Mouse (Mus musculus) cerebellum, adult 9-10 months (tissue): ENCODE data around the gene Atp5c1.
A peak's percentile ranks its signal among the peaks of the same experiment; 100 is the strongest.

Experiments used
- DNase-seq: peaks from one replicate; pipeline ENCODE4 v3.0.0; 2022

The Atp5c1 gene

DNA sequence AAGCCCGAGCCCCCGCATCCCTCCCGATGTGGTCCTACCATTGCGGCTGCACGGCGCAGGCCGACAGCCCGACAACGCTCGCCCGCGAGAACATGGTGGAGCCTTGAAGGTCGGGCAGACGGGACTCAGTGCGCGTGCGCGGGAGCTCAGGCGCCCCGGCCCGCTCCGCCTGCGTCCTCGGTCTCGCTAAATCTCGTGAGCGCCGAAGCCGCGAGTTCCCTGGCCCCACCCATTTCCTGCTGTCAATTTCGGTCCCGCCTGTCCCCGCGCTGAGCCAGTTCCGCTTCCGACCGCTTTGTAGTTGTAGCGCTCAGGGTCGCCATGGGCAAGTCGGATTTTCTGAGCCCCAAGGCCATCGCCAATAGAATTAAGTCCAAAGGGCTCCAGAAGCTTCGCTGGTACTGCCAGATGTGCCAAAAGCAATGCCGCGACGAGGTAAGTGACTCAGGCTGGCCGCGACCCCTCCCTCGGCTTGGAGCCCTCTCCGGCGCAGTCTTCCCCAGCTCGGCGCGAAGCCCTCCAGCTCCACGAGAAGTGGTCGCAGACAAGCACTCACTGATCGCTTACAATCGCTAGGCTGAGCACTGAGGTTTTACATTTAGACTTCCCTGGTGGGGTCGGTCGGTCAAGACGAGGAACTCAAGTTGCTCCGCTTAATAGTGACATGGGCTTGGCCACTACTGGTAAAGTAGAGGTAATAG, at the start of gene Atp5c1, which contains the start of gene Kin:
Gene Atp5c1 (minus strand): TSS at position 201 of the 701 bp plus-strand sequence.
Gene Kin (plus strand): TSS at position 284 of the 701 bp plus-strand sequence.
- peak; percentile 95 for DNase-seq

DNA sequence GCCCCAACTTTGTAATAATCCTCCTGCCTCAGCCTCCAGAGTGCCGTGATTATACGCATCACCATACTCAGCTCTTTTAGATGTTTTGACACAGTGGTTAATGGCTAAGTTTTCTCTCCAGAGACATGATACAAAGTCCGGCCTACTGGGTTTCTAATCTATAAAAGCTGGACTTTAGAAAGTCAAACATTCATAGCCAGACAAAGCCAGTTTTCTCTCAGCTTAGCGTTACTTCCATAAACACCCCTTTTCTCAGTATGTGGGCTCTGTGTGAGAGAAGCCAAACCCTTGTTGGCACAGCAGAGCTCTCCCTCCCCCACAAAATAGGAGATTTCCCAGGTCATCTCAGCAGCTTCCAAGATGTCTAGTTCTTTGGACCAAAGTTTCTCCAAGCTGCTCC, 48.3 kb upstream of the Atp5c1 start:
- DNase-seq: no peak

DNA sequence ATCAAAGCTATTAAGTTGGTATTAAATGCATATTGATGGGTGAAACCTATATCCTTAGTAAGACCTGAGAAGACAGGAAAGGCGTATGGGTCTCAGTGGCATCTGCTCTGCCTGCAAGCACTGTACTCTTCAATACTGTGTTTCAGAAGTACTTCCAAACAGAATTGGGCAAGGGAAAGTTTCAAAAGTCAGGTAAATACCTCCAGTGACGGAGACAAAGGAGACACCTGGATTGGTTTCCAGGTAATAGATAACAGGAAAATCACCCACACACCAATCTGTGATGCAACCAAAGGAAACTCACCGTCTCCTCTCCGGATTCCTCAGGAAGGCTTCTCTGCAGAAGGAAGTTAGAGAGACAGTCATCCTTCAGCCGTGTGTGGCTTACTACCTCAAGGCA, 47.2 kb upstream of the Atp5c1 start:
- no peak for DNase-seq

DNA sequence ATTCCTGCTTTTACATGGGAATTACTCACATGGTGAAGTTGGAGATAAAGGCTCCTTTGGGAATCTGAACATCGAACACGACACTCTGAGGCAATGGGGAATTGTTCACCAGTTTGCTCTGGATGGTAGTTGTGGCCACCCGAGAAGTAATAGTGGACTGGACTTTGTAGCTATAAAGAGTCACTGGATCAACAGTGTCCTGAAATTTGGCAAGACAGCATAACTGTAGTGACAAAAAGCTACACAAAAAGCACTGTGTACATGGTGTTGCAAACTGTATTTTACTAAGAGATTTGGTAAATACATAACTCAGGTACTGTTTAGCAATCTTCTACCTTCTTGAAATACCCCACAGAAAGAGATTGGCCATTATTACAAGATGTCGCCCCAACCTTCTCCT, 45.8 kb upstream of the Atp5c1 start:
- no peak for DNase-seq

DNA sequence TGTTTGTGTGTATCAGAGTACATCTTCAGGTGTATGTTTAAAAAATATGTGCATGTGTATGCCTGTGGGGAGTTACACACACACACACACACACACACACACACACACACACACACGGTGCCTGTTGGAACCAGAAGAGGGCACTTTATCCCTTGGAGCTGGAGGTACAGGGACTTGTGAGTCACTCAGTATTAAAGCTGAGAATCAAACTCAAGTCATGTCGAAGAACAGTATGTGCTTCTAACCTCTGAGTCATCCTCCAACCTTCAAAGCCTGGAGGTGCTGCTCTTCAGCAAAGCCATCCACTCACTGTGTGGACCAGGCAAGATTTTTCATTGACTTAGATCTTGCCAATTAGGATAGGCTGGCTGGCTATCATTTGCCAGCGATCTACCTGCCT, 41.5 kb upstream of the Atp5c1 start:
- no peak for DNase-seq

DNA sequence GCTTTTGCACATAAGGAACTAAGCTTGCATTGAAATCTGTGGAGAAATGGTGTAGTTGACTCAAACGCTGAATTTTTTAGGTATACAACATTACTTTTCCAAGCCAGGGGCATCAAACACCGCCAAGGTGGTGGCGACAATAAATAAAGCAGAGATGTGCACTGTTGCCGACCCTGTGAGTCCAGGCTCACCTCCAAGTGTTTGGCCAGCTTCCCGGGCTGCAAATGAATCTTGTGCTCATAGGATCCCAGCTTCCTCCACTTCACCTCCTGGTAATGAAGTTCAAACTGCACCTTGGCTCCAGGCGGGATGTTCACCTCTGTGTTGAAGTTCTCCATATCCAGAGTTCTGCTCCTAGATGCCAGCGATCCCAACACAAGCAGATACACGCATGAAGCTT, 39.0 kb upstream of the Atp5c1 start:
- no peak for DNase-seq

DNA sequence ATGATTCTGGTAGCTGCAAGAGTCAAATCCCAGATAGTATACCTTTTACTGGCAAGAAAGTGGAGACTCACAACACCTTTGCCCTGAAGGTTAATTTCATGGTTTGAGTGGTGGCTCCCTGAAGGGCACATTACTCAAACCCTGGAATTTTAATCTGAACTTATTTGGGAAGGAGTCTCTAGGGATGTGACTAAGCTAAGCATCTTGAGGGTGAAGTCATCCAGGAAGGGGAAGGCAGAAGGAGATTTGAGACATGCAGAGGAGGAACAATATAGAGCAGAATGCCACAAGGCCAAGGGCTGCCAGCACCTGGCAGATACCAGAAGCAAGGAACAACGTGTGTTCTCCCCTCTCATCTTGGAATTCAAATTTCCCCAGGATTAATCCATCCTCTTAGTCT, 38.4 kb upstream of the Atp5c1 start:
- no peak for DNase-seq

DNA sequence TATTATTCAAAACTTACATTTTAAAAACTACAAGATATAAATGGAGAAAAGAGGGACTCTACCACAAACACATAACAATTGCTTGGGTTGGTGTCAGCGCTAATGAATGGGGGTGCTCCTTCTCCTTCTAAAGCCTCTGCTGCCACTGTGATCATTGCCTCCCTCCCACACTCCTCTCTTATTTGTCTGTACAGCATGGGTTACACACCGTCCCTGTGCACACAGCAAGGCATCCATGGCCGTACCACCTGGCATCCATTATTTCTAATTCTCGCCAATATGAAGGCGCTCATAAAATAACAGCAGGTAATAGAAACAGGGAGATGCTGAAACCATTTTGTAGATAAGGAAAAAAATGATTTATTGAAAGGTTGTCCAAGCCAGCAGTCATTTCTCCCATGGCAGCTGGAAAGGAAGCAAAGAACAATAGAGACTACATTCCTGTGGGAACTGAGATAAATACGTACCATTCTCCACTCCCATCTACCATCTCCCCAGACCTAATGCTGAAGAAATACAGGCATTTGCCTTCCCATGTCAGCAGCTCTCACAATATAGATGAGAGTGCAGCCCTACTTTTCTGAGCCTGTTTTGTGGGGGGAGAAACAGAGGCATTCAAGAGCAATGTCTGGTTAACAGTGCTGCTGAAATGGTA, 28.4 kb upstream of the Atp5c1 start:
- DNase-seq: no peak

DNA sequence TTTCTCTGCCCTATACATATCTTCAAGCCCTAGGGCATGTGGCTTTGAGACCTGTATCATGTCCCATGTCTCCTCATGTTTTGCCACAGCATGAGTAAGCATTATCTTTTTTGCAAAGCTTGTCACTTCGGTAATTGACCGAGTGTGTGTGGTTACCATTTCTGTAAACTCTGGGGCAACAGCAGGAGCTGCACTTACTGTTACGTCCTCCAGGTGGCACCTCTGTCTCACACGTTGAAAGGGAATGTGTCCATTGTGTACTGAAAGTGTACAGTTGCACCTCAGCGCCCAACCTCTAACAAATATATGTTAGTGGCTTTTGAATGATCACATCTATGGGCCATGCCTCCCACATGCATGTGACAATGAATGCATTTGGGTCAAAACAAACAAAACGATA, 20.9 kb upstream of the Atp5c1 start:
- no peak for DNase-seq

DNA sequence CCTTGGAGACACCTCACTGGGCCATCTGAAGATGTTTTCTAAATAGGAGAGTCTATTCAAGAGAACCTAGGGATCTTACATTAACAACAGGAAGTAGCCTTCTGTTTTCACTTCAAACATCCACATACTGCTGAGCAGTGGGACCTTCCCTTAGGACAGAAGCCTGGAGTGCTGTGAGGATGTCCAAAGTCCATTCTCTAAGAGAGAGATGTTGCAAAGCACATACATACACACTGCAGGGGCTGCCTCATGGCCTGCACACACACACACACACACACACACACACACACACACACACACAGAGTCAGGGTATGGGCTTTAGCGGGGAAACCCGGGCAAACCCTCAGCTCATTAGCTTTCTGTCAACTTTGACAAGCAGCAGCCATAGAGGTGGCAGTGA, 20.2 kb upstream of the Atp5c1 start:
- DNase-seq: no peak

DNA sequence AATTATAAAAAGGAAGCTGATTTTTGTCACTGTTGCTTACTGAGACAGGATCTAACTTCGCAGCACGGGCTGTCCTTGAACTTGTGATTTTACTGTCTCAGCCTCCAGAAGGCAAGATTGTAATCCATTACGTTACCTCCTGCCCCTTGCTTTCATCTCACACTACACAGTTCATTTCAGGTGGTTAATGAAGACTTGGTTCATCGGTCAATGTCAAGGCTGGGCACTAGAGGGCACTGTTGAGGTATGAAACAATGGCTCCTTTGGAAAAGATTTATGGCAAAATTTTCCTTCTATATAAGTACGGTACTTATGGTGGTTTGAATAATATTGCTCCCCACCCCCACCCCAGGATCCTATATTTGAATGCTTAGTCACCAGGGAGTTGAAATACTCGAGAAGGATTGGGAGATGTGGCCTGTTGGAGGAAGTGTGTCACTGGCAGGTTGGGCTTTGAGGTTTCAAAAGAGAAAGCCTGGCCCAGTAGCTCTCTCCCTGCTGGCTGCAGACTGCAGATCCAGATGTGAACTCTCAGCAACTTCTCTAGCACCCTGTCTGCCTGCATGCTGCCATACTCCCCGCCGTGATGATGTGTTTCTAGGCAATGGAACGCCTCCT, 18.4 kb upstream of the Atp5c1 start:
- peak; percentile 50 for DNase-seq

DNA sequence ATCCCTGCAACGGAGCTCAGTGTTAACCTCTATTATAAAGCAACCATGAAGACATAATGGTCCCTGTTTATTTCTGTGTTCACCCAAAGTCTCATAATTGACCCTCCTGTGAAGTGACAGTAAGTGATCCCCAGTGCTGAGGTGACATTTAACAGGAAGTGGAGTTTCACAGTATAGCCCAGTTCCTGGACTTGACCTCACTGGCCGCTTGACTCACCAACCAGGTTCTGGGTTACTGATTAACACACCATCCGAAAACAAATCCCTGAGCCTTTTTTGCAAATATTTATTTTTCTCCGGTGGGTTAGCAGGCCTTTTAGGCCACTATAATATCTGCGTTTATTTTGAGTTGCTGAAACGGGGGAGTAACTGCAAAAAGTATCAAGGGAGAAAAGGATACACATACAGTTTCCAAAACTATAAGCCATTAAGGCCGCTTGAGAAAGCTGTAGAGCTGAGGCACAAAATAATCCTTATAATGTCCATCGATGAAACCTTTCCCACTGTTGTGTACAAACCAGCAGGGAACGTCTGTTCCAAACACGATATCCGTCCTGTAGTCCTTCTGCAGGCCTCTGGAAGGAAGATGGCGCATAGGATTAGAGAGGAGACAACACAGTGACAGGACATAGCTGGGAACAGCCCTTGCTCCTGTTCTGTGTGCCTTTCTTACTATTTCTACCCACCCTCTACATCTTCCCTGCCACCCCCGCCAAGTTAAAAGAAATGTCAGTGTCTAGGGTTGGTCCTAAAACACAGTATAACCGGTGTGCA, 14.2 kb upstream of the Atp5c1 start:
- no peak for DNase-seq

DNA sequence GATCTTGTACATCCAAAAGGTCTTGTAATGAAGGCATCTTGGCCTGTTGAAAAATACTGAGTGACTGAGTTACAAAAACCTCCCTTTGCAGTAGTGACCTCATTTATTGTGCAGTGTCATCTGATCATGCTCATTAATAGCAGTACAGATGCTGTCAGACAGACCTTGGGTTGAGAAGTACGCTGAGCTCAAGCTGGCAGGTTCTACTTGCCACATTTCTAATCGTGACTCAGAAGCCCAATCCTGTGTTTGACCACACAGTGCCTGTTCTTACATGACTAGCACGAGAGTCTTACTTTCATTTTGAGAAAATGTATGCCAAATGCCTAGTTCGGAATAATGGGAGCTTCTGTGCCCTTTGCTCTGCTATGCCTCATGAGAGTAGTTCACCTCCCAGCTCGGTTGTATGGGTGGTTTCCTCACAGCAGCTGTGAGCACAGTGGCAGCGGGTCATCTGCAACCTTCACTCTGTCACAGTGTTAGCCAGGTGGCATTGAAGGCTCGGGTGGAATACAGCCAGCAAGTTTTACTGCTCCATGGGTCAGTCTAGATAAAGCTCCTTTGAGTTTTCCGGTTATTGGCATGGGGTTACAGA, 7.0 kb upstream of the Atp5c1 start:
- DNase-seq: no peak

DNA sequence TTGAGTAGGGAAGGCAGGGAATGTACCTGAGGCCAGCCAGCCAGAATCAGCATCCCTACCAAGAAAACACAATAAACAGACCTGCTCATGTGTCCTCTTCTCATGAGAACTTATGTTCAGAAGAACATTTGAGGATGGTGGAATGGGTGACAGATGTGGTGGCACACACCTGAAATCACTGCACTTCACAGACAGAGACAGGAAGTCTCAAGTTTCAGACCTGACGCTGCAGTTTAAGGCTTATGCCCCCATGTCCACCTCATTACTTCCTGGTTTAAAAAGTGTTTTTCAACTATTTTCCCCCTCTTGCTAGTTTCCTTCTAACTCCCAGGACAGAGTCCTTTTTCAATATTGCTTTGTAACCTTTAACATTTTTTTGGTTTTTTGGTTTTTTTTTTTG, 2.4 kb upstream of the Atp5c1 start:
- no peak for DNase-seq

DNA sequence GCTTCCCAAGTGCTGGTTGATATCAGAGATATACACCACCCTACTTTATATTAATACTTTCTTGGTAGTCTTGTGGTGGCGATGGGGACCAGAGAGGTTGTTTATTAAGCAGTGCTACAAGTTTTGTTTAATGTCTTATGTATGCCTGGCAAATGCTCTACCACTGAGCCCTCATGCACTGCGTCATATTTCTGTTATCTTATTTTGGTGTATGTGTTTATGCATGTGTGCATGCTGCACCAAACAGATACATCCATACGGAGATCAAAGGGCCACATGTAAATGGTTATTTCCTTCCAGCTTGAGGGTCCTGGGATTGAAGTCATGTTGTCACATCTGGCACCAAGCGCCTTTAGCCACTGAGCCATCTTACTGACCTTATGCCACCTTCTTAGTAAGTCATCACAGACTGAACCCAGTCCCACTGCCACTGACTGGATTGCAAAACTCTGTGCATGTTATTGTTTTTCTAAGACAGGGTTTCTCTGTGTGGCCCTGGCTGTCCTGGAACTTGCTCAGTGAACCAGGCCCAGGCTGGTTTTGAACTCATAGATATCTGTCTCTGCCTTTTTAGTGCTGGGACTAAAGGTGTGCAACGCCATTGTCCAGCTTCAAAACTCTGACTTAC, 1.3 kb upstream of the Atp5c1 start:
- no peak for DNase-seq

DNA sequence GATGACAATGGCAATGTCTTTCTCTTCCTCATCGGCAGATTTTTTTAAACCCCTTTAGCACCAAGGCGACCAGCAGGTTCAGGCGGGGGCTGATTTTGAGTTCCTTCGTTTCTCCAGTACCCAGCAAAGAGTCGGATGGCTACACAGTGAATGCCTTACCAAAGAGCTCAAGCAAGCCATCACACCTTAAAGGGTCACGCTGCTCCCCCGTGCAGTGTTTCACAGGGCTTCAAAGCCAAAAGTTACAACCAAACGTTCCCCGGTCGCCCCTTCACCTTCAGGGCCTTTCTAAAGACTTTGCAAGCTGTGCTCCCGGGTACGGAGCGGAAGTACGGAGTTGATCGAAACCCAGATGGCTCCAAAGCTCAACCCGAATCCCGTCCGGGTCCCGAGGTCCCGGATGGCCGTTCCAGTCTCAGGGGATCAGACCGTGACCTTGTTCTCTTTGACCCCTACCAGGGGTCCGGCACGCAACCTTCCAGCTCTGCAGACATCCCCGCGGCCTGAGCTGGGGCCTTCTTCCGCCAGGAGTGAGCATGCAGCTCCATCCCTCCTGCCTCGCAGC, 483 bp downstream of the Atp5c1 start:
- DNase-seq: no peak

DNA sequence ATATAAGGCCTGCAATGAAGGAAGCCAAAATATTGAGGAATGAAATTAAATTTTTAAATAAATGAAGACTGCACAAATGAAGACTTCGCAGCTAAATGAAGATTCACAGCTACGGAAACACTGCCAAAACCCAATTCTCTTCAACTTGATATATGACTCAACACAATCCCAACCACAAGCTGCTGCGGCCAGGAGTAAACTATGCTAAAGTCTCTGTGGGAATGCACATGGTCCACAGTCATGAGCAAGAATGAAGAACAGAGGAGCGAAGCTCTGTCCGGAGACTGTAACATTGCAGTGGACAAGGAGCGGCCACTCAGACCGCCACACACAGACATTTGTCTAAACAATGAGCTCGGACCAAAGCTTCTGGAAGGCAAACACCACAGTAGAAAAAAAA, 3.6 kb downstream of the Atp5c1 start:
- no peak for DNase-seq

DNA sequence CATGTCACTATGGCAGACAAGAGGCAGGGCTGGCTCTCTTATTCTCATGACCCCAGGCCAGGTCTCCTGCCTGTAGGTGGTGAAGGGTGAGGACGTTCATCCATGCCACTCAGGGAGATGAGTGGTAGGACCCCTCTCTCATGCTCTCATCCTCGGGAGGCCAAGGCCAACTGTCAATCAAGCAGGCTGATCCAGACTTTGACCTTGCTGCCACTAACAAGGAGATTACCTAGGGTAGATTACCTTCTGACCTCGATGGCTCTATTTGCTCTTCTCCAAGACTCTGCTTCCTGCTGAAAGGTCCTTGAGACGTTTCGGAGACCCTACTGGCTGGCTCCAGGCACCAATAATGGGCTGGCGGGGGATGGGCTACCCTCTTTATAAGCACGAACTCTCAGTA, 5.8 kb downstream of the Atp5c1 start:
- DNase-seq: no peak

DNA sequence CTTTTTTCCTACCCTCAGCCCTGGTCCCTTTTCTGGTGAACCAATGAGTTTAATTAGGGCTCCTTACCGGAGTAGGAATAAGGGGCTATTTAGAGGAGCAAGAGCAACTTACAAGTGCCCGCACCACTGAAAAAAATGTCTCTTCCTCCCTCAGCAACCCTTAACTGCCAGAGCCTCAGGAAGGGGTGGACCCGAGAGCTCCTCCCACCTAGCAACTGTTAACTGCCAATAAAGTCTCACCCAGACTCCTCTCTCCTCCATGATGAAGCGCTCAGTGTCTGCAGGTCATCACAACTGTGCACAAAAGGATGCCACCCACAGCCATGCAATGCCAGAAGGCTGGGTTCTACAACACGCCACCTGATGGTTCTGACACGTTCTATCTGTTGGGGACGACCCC, 8.6 kb downstream of the Atp5c1 start:
- DNase-seq: no peak

DNA sequence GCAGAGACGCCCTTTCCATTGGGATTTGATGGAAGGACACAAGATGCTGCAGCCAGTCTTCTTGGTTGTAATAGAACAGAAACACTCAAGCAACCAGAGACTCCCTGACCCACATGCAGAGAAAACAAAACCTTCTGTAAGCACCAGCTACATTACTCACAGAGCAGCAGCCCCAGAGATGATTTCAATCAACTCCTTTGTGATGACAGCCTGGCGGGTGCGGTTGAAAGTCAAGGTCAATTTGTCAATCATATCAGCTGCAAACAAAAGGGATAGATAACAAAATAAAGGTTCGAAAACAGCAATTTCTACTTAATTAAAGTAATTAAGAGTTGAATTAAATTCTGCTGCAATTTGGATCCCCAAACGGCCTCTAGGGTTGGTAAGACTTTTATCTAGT, 21.5 kb downstream of the Atp5c1 start:
- DNase-seq: no peak

DNA sequence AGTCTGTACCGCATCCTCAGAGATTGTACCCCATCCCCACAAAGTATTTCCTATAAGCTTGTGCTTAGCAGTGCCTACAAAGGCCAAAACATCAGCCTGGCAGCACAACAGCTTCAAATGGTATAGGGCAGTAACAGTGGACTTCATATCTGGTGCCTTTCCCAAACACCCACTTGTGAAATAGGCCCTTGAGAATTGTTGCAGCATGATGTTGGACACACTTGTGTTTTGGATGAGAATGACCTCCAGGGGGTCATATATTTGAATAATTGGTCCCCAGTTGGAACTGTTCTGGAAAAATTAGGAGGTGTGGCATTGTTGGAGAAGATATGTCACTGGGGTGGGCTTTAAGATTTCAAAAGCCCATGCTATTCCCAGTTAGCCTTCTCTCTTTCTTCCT, 28.3 kb downstream of the Atp5c1 start:
- no peak for DNase-seq

DNA sequence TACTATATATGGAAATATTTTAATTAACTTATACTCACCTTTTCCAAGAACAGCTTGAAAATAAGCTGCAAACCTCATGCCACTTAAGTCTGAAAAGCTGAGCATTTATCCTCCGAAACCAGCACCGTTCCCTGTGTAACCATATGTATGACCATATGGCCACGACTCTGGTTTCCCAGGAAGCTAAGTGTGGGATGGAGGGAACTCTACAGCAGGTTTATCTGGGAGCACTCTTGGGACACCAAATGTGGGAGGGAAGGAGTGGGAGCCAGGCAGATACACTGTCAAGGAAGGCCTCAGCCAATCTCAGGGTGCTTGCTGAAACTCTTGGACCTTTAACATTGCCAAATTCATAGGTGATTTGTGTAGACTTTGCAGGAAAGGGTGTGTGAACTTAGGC, 29.4 kb downstream of the Atp5c1 start:
- no peak for DNase-seq
